Mouse (Mus musculus): ENCODE measurements around the gene Polr2b.

Polr2b gene

DNA sequence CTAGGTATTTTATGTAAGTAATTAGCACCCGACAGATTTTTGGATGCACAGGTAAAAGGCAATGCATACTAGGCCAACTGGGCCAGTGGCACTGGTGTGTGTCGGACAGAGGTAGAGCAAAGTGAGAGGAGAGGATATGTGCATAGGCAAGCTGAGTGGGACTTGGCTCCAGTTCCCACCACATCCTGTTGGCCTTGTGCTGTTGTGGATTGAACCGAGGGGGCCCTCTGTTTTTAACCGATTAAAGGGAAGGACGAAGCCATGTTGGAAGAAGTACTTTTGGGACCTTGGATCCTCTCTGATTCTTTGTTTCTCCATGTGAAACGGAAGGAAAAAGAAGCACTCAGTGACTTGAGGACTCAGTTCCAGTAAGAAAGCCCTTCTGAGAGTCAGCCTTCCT, 78.4 kb downstream of the Polr2b start:
- no peak for DNase-seq

DNA sequence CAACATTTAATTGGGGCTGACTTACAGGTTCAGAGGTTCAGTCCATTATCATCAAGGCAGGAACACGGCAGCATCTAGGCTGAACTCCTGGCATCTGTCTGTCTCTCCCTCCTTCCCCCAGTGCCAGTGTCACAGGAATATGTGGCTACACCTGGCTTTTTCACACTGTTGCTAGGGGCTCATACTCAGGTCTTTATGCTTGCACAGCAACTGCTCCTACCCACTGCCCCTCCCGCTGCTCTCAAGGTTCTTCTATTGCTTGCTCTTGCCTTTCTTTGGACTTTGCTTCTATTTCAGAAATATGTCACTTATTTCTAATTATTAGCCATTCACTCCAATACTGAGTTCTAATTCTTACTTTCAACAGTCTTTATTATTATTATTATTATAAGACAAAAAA, 80.3 kb downstream of the Polr2b start:
- DNase-seq = no peak

DNA sequence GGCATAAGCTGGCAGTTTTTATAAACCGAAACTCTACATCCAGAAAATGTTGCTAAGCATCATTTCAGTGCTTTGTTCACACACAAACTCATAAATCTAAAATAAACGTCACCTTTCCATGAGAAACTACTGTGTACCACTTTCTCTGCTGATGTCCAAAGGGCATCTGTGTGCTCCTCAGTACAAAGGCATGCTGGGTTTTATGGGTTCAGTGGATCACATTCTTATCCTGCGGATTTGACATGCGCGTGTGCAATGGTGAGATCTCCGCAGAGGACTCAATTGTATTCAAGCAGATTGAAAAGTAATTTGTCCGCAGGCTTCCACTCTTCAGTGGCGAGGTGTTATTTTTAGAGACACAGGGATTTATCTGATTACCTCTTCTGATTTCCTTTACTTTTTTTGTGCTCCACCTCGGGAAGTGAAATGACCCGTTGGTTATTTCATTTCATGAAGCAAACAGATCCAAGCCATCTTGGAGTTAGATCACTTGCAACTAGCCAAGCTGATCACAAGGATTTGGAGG, 83.2 kb downstream of the Polr2b start:
- DNase-seq = no peak

DNA sequence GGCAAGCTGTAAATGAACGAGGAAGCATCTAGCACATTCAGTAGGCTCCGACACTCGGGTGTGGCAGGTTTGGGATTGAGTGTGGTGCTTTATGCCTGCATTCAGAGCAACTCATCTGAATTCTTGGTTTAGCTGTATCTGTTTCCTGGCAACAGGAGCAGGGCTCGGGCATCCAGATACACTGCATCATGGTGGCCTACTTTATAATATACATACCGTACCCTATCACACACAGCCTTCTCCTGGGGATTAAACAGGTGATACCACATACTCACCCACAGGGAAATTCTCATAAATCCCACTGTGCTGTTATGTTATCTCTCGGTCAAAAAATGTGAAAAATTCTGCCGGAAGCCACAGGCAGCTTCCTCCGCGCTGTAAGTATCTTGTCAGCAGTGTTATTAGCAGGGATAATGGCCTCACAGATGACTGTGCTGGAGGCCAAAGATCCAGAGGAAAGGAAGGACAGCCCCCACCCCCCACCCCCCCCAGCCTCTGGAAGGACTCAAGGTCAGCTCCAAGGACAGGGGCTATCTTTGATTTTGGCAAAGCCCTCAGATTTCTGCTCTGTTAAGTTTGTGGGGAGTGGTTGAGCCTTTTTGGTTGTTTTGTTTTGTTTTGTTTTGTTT, 84.2 kb downstream of the Polr2b start:
- DNase-seq = no peak

DNA sequence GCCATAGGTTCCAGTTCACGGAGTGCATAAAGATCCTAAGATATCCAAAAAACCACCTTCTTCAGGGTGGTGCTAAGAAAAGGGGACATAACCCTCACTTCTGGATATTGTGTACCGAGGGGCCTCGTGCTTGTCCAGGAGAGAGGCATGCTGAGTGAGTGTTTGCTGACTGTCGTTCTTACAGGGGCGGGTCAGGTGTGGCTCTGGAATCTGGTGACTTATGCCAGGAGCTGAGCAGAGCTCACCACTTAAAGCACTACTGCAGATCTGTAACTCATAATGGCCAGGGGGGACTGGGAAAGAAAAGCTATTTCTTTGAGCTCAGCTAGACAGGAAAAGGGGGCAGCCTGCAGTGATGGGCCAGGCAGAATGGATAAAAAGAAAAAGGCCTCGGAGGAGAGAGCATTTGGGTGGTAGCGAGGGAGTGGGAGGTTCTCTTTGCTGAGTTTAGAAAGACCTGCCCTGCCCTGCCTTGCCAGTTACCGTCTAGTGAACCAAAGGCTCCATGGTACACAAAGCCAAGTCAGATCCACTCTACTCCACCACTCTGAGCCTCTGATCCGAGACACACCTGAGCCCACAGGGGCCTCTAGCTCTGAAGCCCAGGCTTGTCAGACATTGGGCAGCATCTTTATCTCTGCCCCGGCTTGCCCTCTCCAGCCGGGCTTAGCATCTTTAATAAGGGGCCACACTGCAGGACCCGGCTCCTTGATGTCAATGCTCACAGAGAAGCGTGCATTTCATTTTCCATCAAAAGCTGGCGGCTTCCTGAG, 88.5 kb downstream of the Polr2b start:
- DNase-seq = no peak
